Mouse (Mus musculus): Measurements from ENCODE around the gene Chchd5. TPM values are rescaled to one million over a fixed set of nuclear protein-coding genes. Genes with fewer than 3 reads are reported as not detected.

Chchd5 gene
- total RNA-seq, 2 experiments from 2014 or later: 10.9 to 11.3 TPM

GRCm38 (mm10) chr2:129139906-129140305 lies 10.4 kb downstream of the Chchd5 start:
- intact Hi-C loops (cut with DNase I): loop anchor here (5.0 to 10.0 kb wide), 2 partner anchors 42 to 225 kb away; no protein-coding TSS in a partner anchor
- DNase-seq (ENCODE audit: low spot score in 2 of 2): peak; percentile 39 to 86

DNA sequence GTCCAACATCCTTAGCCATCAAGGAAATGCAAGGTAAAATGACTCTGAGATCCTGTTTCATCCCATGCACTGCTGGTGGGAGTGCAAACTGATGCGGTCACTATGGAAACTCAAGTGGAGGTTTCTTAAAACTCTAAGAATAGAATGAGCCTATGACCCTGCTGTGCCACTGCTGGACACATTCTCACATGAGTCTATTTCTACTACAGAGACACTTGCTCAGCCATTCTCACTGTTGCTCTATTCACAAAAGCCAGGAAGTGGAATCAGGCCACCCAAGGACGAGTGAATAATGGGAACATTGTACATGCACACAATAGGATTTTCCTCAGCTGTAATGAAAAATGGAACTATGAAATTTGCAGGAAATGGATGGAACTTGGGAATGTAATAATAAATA lies 19.3 kb downstream of the Chchd5 start:
- intact Hi-C loops (cut with DNase I): no loop called here
- DNase-seq (ENCODE audit: low spot score in 2 of 2): no peak

- no peak for DNase-seq (ENCODE audit: low spot score in 2 of 2)
- intact Hi-C loops (cut with DNase I): no loop called here
Measured at GRCm38 (mm10) chr2:129150386-129150785, 20.9 kb downstream of the Chchd5 start.

GRCm38 (mm10) chr2:129151111-129151510 lies 21.6 kb downstream of the Chchd5 start:
- intact Hi-C loops (cut with DNase I): no loop called here
- peak in 1 of 2 experiments; percentile 21 for DNase-seq (ENCODE audit: low spot score in 2 of 2)

DNA sequence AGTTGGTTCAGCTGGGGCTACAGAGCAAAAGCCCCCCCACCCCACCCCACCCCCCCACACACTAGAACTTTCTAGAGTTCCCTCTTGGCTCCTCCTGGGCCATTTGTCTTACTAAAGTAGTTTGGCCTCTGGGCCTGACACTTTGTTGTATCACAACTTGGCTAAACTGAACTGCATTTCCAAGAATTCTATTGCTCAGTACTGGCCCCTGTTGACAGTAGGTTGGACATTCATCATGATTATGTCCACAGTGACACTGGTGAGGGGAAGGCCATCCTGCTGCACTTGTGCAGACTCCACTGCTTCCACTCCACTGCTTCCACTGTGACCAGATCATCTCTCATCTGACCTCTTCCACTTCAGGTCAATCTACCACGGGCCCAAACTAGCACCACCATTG lies 23.3 kb downstream of the Chchd5 start:
- intact Hi-C loops (cut with DNase I): no loop called here
- DNase-seq (ENCODE audit: low spot score in 2 of 2): no peak

GRCm38 (mm10) chr2:129164815-129165214 lies 35.3 kb downstream of the Chchd5 start:
- no peak for DNase-seq (ENCODE audit: low spot score in 2 of 2)
- intact Hi-C loops (cut with DNase I): no loop called here

- no peak for DNase-seq (ENCODE audit: low spot score in 2 of 2)
- intact Hi-C loops (cut with DNase I): no loop called here
Measured at GRCm38 (mm10) chr2:129166466-129167463, 37.3 kb downstream of the Chchd5 start.

DNA sequence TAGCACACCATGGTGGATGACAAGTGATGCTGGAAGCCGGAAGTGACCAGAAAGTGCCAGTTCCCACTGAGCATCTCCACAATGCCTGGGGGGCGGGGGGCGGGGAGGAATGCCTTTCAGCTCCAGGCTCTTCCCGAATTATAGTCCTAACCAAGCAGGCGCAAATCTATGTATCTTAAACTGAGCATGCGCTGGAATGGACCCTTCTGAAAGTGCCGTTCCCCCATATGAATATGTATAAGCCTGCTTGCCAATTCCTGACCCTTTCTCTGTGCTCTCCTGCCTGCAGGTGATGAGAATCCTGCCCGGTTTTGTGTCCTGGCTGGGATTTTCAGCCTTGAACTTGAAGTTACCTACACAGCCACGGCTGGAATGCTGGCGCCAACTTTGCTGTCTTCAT lies 43.9 kb downstream of the Chchd5 start:
- no peak for DNase-seq (ENCODE audit: low spot score in 2 of 2)
- intact Hi-C loops (cut with DNase I): loop anchor here (5.0 kb wide), 1 partner anchor 264 kb away; no protein-coding TSS in a partner anchor

DNA sequence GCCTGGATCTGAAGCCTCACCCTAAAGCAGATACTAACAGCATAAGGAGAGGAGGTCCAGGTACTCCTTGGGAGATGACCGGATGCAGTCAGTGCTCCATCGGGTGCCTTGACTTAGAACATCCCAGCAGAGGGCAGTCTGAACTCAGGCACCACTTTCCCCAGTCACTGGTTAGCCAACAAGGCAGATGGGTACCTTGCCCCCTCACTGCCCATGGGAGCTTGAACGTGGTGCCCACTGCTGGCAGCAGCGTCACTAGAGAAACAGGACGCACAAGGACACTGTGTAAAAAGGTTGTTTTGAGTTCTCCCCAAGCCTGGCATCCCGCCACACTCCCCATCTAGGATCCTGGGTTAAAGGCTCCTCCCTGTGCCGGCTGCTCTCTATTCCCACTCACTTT lies 45.0 kb downstream of the Chchd5 start:
- DNase-seq (ENCODE audit: low spot score in 2 of 2): peak; percentile 45 to 73
- intact Hi-C loops (cut with DNase I): loop anchor here (1.0 to 5.0 kb wide), 2 partner anchors 84 to 263 kb away; no protein-coding TSS in a partner anchor

GRCm38 (mm10) chr2:129175636-129176035 lies 46.1 kb downstream of the Chchd5 start:
- intact Hi-C loops (cut with DNase I): no loop called here
- DNase-seq (ENCODE audit: low spot score in 2 of 2): no peak

DNA sequence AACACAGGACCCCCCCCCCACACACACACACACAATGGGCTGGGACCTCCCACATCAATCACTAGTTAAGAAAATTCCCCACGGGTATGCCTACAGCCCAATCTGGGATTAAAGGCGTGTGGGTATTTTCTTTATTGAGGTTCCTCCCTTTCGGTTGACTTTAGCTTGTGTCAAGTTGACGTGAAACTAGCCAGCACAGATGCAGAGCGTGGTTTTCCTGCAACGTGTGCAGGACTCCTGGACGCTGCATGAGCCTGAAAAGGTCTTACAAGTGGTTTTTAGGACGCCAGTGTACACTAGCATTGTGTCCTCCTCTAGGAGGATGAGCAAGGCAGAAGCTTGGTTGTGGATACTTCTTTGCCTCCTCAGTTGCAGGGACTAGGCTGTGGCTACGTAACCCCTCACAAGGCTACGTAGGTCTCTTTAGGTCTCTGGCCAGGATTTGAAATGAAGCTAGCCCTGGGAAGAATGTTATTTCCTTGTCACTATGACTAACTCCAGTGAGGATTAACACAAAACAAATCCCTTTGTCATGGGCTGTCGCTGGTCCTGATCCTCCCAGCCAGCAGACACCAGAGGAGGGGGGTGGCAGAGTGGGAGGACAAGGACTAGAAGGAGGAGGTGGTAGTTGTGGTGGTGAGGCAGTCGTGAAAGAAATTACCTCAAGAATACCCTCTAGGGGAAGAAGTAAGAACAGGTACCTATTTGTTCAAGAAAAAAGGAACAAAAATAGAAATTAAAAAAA lies 47.3 kb downstream of the Chchd5 start:
- intact Hi-C loops (cut with DNase I): no loop called here
- no peak for DNase-seq (ENCODE audit: low spot score in 2 of 2)

GRCm38 (mm10) chr2:129177661-129178060 lies 48.2 kb downstream of the Chchd5 start:
- DNase-seq (ENCODE audit: low spot score in 2 of 2): no peak
- intact Hi-C loops (cut with DNase I): no loop called here

- intact Hi-C loops (cut with DNase I): no loop called here
- no peak for DNase-seq (ENCODE audit: low spot score in 2 of 2)
Measured at GRCm38 (mm10) chr2:129178182-129178908, 48.8 kb downstream of the Chchd5 start.

DNA sequence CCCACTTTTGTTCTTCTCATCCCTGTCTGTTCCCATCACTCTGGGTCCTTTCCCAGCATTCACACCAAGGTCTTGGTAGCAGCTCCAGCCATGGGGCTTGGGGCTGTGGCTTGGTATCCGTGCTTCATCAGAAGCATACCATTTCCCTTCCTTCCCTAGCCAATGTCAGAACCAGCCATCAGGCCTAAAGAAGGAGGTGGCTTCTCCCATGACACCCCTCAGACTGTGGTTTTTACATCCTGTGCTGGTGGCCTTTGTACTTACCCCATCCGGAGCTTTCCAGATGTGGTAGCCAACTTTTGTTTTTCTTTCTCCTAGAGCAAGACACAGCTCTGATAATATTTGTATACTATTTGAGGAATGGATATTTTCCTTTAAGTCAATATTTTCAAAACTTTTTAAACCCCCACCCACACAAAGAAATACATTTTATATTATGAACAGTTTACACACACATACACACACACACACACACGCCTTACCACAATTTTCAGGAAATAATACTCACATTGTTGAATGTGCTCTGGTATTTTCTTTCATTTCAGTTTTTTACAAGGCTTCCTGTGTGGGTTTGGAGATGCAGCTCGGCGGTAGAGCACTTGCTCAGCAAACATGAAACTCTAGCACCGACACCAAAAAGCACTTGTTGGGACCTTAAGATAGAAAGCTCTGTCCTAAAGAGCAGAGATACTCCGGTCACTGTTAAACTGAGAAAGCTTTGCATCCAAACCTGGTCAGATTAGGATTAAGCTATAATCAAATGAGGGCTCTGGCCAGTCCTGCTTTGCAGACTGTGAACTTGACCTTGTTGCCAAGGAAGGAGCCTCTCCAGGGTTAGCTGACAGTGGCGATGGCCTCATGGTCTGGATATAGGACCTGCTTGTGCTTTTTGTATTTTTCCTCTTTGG lies 50.7 kb downstream of the Chchd5 start:
- intact Hi-C loops (cut with DNase I): loop anchor here (5.0 kb wide), 2 partner anchors 38 to 88 kb away; no protein-coding TSS in a partner anchor
- no peak for DNase-seq (ENCODE audit: low spot score in 2 of 2)

GRCm38 (mm10) chr2:129181509-129181908 lies 52.0 kb downstream of the Chchd5 start:
- intact Hi-C loops (cut with DNase I): loop anchor here (5.0 kb wide), 2 partner anchors 39 to 89 kb away; no protein-coding TSS in a partner anchor
- DNase-seq (ENCODE audit: low spot score in 2 of 2): no peak

GRCm38 (mm10) chr2:129182412-129182811 lies 52.9 kb downstream of the Chchd5 start:
- no peak for DNase-seq (ENCODE audit: low spot score in 2 of 2)
- intact Hi-C loops (cut with DNase I): loop anchor here (2.0 to 5.0 kb wide), 3 partner anchors 40 to 90 kb away; no protein-coding TSS in a partner anchor

DNA sequence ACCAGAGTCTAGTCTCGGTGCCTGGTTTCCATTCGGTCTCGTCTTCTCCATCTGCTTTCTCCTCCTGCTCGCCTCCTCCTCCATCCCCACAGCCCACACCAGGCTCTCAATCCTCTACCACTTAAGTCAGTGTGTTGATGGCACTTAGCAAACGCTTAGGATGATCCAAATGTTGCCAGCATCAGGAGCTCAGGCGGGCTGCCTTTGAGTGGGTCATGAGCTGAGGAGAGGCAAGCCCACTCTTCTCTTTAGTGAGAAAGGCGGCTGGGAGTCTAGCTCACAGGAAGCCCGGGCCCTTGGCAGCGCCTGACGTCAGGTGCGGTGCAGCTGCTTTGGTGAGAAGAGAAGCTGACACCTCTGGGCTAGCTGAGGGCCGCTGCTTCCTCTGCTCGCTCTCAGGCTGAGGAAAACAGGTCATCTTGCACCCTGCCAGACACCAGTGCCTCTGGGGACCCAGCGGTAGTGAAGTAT lies 54.1 kb downstream of the Chchd5 start:
- peak; percentile 37 to 90 for DNase-seq (ENCODE audit: low spot score in 2 of 2)
- intact Hi-C loops (cut with DNase I): loop anchor here (2.0 to 5.0 kb wide), 3 partner anchors 41 to 91 kb away; no protein-coding TSS in a partner anchor
